In the genomic region with DNA sequence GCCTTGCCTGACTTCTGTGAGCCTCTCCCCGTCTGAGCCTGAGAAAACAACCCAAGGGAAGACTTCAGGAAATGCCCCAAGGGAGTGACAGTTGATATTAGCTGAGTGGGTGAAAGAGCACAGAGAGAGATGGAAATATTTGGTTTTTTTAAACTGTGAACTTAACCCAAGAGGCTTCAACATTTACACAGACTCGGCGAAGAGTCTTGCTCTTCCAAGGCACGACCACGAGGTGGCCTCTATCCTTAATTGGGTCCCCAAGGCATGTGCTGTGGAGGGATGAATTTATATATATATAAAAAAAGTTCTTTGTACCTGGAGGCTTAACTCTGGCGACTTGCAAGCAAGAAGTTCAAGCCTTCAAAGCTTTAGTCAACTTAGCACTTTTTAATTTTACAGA, we compare ENCODE assay signal across 12 mouse cellular contexts.
A peak's percentile ranks its signal among the peaks of the same experiment; 100 is the strongest.
DNase-seq lines count a peak whose midpoint lies in the region; TF ChIP-seq lines count a peak whose summit lies in the region.
"Had no signal": no experiment of that assay in that cellular context is flagged by ENCODE, and none has a peak within 500 bp of the region (broad histone marks: within the 10 kb centered on the region; RNA-seq: fewer than 3 reads in every experiment).

No protein-coding gene starts in this region.

- H3K9ac ChIP-seq in MEL (ENCODE audit: control insufficient read depth, low read depth, low read length, poor library complexity, severe bottlenecking) = no peak overlapping the region
- H3K9ac ChIP-seq: hindbrain, embryonic 15.5 days had no signal

- peak; percentile 9; the same call in 1 of the 2 replicates for TF ChIP-seq CTCF in gastrocnemius, adult 2 months (IDR thresholded peaks at IDR 0.05)
- TF ChIP-seq CTCF in MEL (IDR thresholded peaks at IDR 0.05 in 2 of 3, conservative IDR thresholded peaks at IDR 0.05 in 1 of 3; ENCODE audit: control insufficient read depth in 1 of 3, insufficient read depth in 1 of 3, low read depth in 2 of 3, low read length in 3 of 3, poor library complexity in 1 of 3, severe bottlenecking in 1 of 3) = peak in 2 of 3 experiments; percentile 24 to 26; a peak in 3 of 6 replicates
- TF ChIP-seq CTCF in cortical plate, adult 2 months (IDR thresholded peaks at IDR 0.05; ENCODE audit: extremely low read depth, insufficient read depth, low read length) = peak; percentile 23; the same call in 1 of the 2 replicates

- TF ChIP-seq RAD21 in MEL (IDR thresholded peaks at IDR 0.05; ENCODE audit: low read depth, low read length) = no peak; the same call in 1 of the 2 replicates

- H3K79me2 ChIP-seq in MEL (ENCODE audit: control insufficient read depth, insufficient read depth, low read length, poor library complexity) = no peaks in the 10 kb centered on the region

- TF ChIP-seq POLR2A in MEL (IDR thresholded peaks at IDR 0.05; ENCODE audit: control insufficient read depth in 1 of 2, insufficient read depth in 1 of 2, low read depth in 1 of 2, low read length in 2 of 2, poor library complexity in 1 of 2) = no peak
- TF ChIP-seq POLR2A in cortical plate, adult 2 months (IDR thresholded peaks at IDR 0.05; ENCODE audit: extremely low read depth, insufficient read depth, low read length) = no peak

- H3K27me3 ChIP-seq in MEL (ENCODE audit: control insufficient read depth in 1 of 2, insufficient read depth in 2 of 2, low read length in 2 of 2) = no peaks in the 10 kb centered on the region; a peak in 1 of 4 replicates
- H3K27me3 ChIP-seq: hindbrain, embryonic 15.5 days had no signal

- H3K9me3 ChIP-seq in MEL (replicated peaks; ENCODE audit: insufficient read depth, low read length) = no peaks in the 10 kb centered on the region
- H3K9me3 ChIP-seq: hindbrain, embryonic 15.5 days had no signal

- no peaks in the 10 kb centered on the region for H3K36me3 ChIP-seq in MEL (ENCODE audit: control insufficient read depth in 1 of 2, insufficient read depth in 2 of 2, low read length in 2 of 2)
- H3K36me3 ChIP-seq: hindbrain, embryonic 15.5 days had no signal

- no peak for TF ChIP-seq EP300 in MEL (IDR thresholded peaks at IDR 0.05; ENCODE audit: low read depth in 1 of 2, low read length in 2 of 2)

- no peak for DNase-seq in gastrocnemius, adult 2 months
- DNase-seq in gastrocnemius, postnatal 25 days = no peak
- peak; percentile 31 to 43 for DNase-seq in kidney, postnatal 4 days
- no peak for DNase-seq in kidney, adult 18-20 months
- peak; percentile 13 for DNase-seq in MEL (ENCODE audit: low read depth, low spot score)
- DNase-seq in spleen, postnatal 4 days (ENCODE audit: low spot score in 2 of 2) = no peak
- DNase-seq: heart, postnatal 10 days; kidney, adult 2 months; midbrain, embryonic 14.5 days; right cerebral cortex, adult 18-20 months had no signal

- intact Hi-C loops in gastrocnemius, adult 2 months (cut with DNase I) = no loop called here

- no peaks in the 10 kb centered on the region for H3K4me1 ChIP-seq in MEL (ENCODE audit: control insufficient read depth in 1 of 2, insufficient read depth in 2 of 2, low read length in 2 of 2)
- no peaks in the 10 kb centered on the region for H3K4me1 ChIP-seq in cortical plate, adult 2 months (ENCODE audit: control insufficient read depth, insufficient read depth, low read length)

- no peak overlapping the region for H3K4me3 ChIP-seq in gastrocnemius, adult 2 months
- no peak overlapping the region for H3K4me3 ChIP-seq in MEL (ENCODE audit: control insufficient read depth in 1 of 2, insufficient read depth in 1 of 2, low read depth in 2 of 2, low read length in 2 of 2)
- no peak overlapping the region for H3K4me3 ChIP-seq in cortical plate, adult 2 months (ENCODE audit: insufficient read depth, low read length)
- H3K4me3 ChIP-seq: hindbrain, embryonic 15.5 days had no signal

- no peak overlapping the region for H3K27ac ChIP-seq in gastrocnemius, adult 2 months
- H3K27ac ChIP-seq in MEL (ENCODE audit: control insufficient read depth, low read depth, low read length) = no peak overlapping the region
- no peak overlapping the region for H3K27ac ChIP-seq in cortical plate, adult 2 months (ENCODE audit: insufficient read depth, low read length)
- H3K27ac ChIP-seq: hindbrain, embryonic 15.5 days had no signal

TF ChIP-seq in MEL, 35 proteins besides CTCF, POLR2A, EP300 and RAD21:
- no peak for TF ChIP-seq ETS1 (IDR thresholded peaks at IDR 0.05; ENCODE audit: low read depth, low read length)
- TF ChIP-seq ELF1 (IDR thresholded peaks at IDR 0.05; ENCODE audit: low read depth, low read length) = no peak
- TF ChIP-seq TBP (IDR thresholded peaks at IDR 0.05; ENCODE audit: low read depth, low read length) = no peak
- no peak for TF ChIP-seq ZKSCAN1 (IDR thresholded peaks at IDR 0.05; ENCODE audit: low read depth, low read length)
- TF ChIP-seq MYB (IDR thresholded peaks at IDR 0.05; ENCODE audit: low read depth, low read length) = no peak
- TF ChIP-seq SMC3 (IDR thresholded peaks at IDR 0.05; ENCODE audit: low read depth, low read length) = peak; percentile 18; the same call in 1 of the 2 replicates
- no peak for TF ChIP-seq ZC3H11A (IDR thresholded peaks at IDR 0.05; ENCODE audit: low read depth, low read length)
- TF ChIP-seq E2F4 (IDR thresholded peaks at IDR 0.05; ENCODE audit: borderline replicate concordance, low read depth, low read length) = no peak

Comparison
In these comparisons a context has a peak if more than half of its experiments do, and no peak if none do; other contexts are left out.
1. DNase-seq: peak in kidney, postnatal 4 days (2 of 2) and MEL (single experiment); none in gastrocnemius, adult 2 months (single experiment), gastrocnemius, postnatal 25 days (single experiment), kidney, adult 18-20 months (single experiment) and spleen, postnatal 4 days (0 of 2).
2. Peak in every context shown above with its lines, with median percentiles within 50 percentile points of each other: CTCF ChIP-seq.